19 mouse cellular contexts compared by ENCODE assay signal in genomic region chr12:53864436-53865136, GRCm38 (mm10).
DNase-seq lines count a peak whose midpoint lies in the region; ATAC-seq lines count a peak whose summit lies in the region.
"Had no signal": no experiment of that assay in that cellular context is flagged by ENCODE, and none has a peak within 500 bp of the region (broad histone marks: within the 10 kb centered on the region; RNA-seq: fewer than 3 reads in every experiment).

No protein-coding gene starts in this region.

- H3K4me1 ChIP-seq in midbrain, embryonic 15.5 days = peaks cover 17% of the 10 kb centered on the region; the same call in 1 of the 2 replicates
- H3K4me1 ChIP-seq in midbrain, embryonic 16.5 days (ENCODE audit: control insufficient read depth, insufficient read depth, low read length) = peaks cover 6% of the 10 kb centered on the region; the same call in 1 of the 2 replicates

- no peak overlapping the region for H3K9ac ChIP-seq in midbrain, embryonic 15.5 days
- no peak overlapping the region for H3K9ac ChIP-seq in midbrain, embryonic 16.5 days (ENCODE audit: low read depth, low read length)
- H3K9ac ChIP-seq: liver, embryonic 14.5 days had no signal

- H3K27me3 ChIP-seq in midbrain, embryonic 15.5 days (replicated peaks) = no peaks in the 10 kb centered on the region
- no peaks in the 10 kb centered on the region for H3K27me3 ChIP-seq in midbrain, embryonic 16.5 days (ENCODE audit: control insufficient read depth, insufficient read depth, low read depth, low read length)

- no peak overlapping the region for H3K4me2 ChIP-seq in midbrain, embryonic 15.5 days
- H3K4me2 ChIP-seq in midbrain, embryonic 16.5 days (ENCODE audit: low read length) = no peak overlapping the region

- H3K4me3 ChIP-seq in midbrain, embryonic 15.5 days = no peak overlapping the region
- H3K4me3 ChIP-seq in midbrain, embryonic 16.5 days (ENCODE audit: low read depth, low read length) = no peak overlapping the region

- no peaks in the 10 kb centered on the region for H3K9me3 ChIP-seq in midbrain, embryonic 15.5 days
- H3K9me3 ChIP-seq in midbrain, embryonic 16.5 days (replicated peaks; ENCODE audit: control insufficient read depth, low read length, poor library complexity, severe bottlenecking) = no peaks in the 10 kb centered on the region

- H3K36me3 ChIP-seq in midbrain, embryonic 15.5 days (replicated peaks) = no peaks in the 10 kb centered on the region
- no peaks in the 10 kb centered on the region for H3K36me3 ChIP-seq in midbrain, embryonic 16.5 days (ENCODE audit: control insufficient read depth, insufficient read depth, low read length)

- ATAC-seq in midbrain, embryonic 15.5 days (replicated peaks) = 0 out of 2 replicates have a peak, but pooled peaks have one; percentile 14
- no peak for ATAC-seq in midbrain, embryonic 16.5 days
- ATAC-seq in erythroblast, adult 5-6 weeks (replicated peaks; ENCODE audit: low FRiP score, poor library complexity, severe bottlenecking) = no peak
- ATAC-seq: activated CD4-positive, CD25-positive, alpha-beta regulatory T cell, adult 4 months had no signal

- 58% methylated on average over 5 of the region's 5 CpGs for WGBS in midbrain, embryonic 15.5 days
- 56% methylated on average over 5 of the region's 5 CpGs for WGBS in midbrain, embryonic 16.5 days

- peak; percentile 12 to 14 for DNase-seq in cerebellum, postnatal 36 days
- no peak for DNase-seq in cerebellum, adult 8-10 months
- peak; percentile 25 for DNase-seq in NIH3T3 (ENCODE audit: low read depth)
- DNase-seq in adrenal gland, postnatal 25 days = peak; percentile 46
- no peak for DNase-seq in retina, embryonic 14.5 days (ENCODE audit: low spot score)
- DNase-seq: embryo, embryonic 11 days; gastrocnemius, postnatal 10 days; heart, adult 18-20 months; heart, postnatal 36 days; kidney, adult 11 months; right cerebral cortex, adult 18-20 months; thymus, postnatal 25 days had no signal

- no peak overlapping the region for H3K27ac ChIP-seq in midbrain, embryonic 15.5 days
- no peak overlapping the region for H3K27ac ChIP-seq in midbrain, embryonic 16.5 days (ENCODE audit: low read length)
- H3K27ac ChIP-seq: kidney, postnatal 0 days; liver, embryonic 14.5 days; stomach, postnatal 0 days had no signal

Comparison
In these comparisons a context has a peak if more than half of its experiments do, and no peak if none do; other contexts are left out.
1. DNase-seq: peak in cerebellum, postnatal 36 days (2 of 2), NIH3T3 (single experiment) and adrenal gland, postnatal 25 days (single experiment); none in cerebellum, adult 8-10 months (single experiment) and retina, embryonic 14.5 days (single experiment).